15 mouse cellular contexts compared by ENCODE assay signal in genomic region chr9:60396096-60396495, GRCm38 (mm10).
"Had no signal": no experiment of that assay in that cellular context is flagged by ENCODE, and none has a peak within 500 bp of the region (broad histone marks: within the 10 kb centered on the region; RNA-seq: fewer than 3 reads in every experiment).

No protein-coding gene starts in this region.

- H3K27me3 ChIP-seq: liver, embryonic 13.5 days; midbrain, embryonic 12.5 days; stomach, embryonic 15.5 days had no signal

- H3K4me3 ChIP-seq: layer of hippocampus, adult 2 months; limb, embryonic 15.5 days; liver, embryonic 13.5 days; midbrain, embryonic 12.5 days; stomach, embryonic 15.5 days had no signal

- H3K4me1 ChIP-seq: stomach, embryonic 15.5 days had no signal

- H3K4me2 ChIP-seq: limb, embryonic 15.5 days; liver, embryonic 13.5 days; midbrain, embryonic 12.5 days; stomach, embryonic 15.5 days had no signal

- ATAC-seq: intestine, postnatal 0 days had no signal

- DNase-seq: kidney, postnatal 25 days; layer of hippocampus, adult 9-11 months; liver, embryonic 13.5 days; lung, adult 2 months; lung, postnatal 14 days; lung, postnatal 4 days; retina, postnatal 1 day; right cerebral cortex, postnatal 25 days; spleen, adult 18-20 months; thymus, postnatal 25 days had no signal

- H3K36me3 ChIP-seq: limb, embryonic 15.5 days; liver, embryonic 13.5 days; midbrain, embryonic 12.5 days; stomach, embryonic 15.5 days had no signal

- H3K9ac ChIP-seq: limb, embryonic 15.5 days; liver, embryonic 13.5 days; midbrain, embryonic 12.5 days; stomach, embryonic 15.5 days had no signal

- H3K9me3 ChIP-seq: limb, embryonic 15.5 days; liver, embryonic 13.5 days; midbrain, embryonic 12.5 days; stomach, embryonic 15.5 days had no signal

- H3K27ac ChIP-seq: layer of hippocampus, adult 2 months; liver, embryonic 13.5 days; midbrain, embryonic 12.5 days; stomach, embryonic 15.5 days had no signal
